Comparison of ENCODE assay signal across 9 mouse cellular contexts in the genomic region with DNA sequence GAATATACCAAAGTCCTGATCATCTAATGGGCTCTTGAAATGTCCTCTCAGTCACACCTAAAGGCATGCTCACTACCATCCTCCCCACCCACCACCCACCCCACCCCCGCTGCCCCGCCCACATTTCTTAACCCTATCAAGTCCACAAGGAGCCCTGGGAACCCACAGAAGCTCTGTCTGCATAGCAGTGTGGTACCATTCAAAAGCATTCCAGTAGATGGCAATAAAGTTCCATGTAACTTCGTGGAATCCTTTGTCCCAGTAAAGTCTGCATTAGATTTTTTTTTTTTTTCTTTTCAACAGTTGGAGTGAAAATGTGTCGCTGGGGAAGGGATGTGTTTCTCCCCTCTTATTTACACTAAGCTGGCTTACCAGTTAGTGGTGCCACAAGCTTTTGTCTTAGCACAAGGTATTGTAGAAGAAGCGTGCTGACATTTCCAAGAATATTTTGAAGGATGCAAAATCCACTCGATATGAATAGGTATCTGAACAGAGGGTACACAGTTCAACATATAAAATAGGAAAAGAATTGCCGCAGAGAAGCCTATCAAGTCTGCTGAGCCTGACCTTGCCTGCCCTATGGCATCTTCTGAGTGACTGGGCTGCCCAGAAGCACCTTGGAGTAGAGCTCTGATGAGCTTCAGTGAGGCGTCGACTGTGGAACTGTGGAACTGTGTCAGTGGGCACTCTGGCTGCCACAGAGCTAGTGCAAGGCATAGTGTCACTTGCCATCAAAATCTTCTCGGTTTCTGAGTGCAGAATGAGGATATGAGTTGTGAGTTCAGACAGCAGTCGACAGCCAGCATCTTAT.
DNase-seq lines count a peak whose midpoint lies in the region; ATAC-seq and TF ChIP-seq lines count a peak whose summit lies in the region.
"Had no signal": no experiment of that assay in that cellular context is flagged by ENCODE, and none has a peak within 500 bp of the region (broad histone marks: within the 10 kb centered on the region; RNA-seq: fewer than 3 reads in every experiment).

No protein-coding gene starts in this region.

- H3K27ac ChIP-seq in cortical plate, adult 2 months (ENCODE audit: insufficient read depth, low read length): no peak overlapping the region
- no peak overlapping the region for H3K27ac ChIP-seq in stomach, postnatal 0 days (replicated peaks)
- H3K27ac ChIP-seq: liver, embryonic 15.5 days had no signal

- no peaks in the 10 kb centered on the region for H3K4me1 ChIP-seq in cortical plate, adult 2 months (ENCODE audit: control insufficient read depth, insufficient read depth, low read length)
- H3K4me1 ChIP-seq in stomach, postnatal 0 days (replicated peaks; ENCODE audit: control insufficient read depth, insufficient read depth): no peaks in the 10 kb centered on the region
- H3K4me1 ChIP-seq: liver, embryonic 15.5 days had no signal

- no peak overlapping the region for H3K4me2 ChIP-seq in stomach, postnatal 0 days (replicated peaks; ENCODE audit: low read depth)
- H3K4me2 ChIP-seq: liver, embryonic 15.5 days had no signal

- intact Hi-C loops in left cerebral cortex, postnatal 36 days (cut with DNase I): loop anchor here (2.0 to 5.0 kb wide), 3 partner anchors 551 to 1786 kb away; no protein-coding TSS in a partner anchor

- H3K36me3 ChIP-seq in stomach, postnatal 0 days (ENCODE audit: control insufficient read depth, insufficient read depth, low read length): no peaks in the 10 kb centered on the region
- H3K36me3 ChIP-seq: liver, embryonic 15.5 days had no signal

- peak; percentile 36; the same call in 1 of the 2 replicates for TF ChIP-seq CTCF in cortical plate, adult 2 months (IDR thresholded peaks at IDR 0.05; ENCODE audit: extremely low read depth, insufficient read depth, low read length)
- peak; percentile 65 for TF ChIP-seq CTCF in stomach, postnatal 0 days (IDR thresholded peaks at IDR 0.05; ENCODE audit: low read depth)

- no peak for ATAC-seq in stomach, postnatal 0 days (ENCODE audit: low FRiP score, low TSS enrichment)

- no peak for TF ChIP-seq EP300 in stomach, postnatal 0 days (optimal IDR thresholded peaks at IDR 0.05)

- no peak for TF ChIP-seq POLR2A in cortical plate, adult 2 months (IDR thresholded peaks at IDR 0.05; ENCODE audit: extremely low read depth, insufficient read depth, low read length)

- 20% methylated on average over 11 of the region's 11 CpGs for WGBS in stomach, postnatal 0 days

- H3K27me3 ChIP-seq in stomach, postnatal 0 days (ENCODE audit: control insufficient read depth, insufficient read depth, low read length): no peaks in the 10 kb centered on the region
- H3K27me3 ChIP-seq: liver, embryonic 15.5 days had no signal

- no peak overlapping the region for H3K4me3 ChIP-seq in cortical plate, adult 2 months (ENCODE audit: insufficient read depth, low read length)
- H3K4me3 ChIP-seq in stomach, postnatal 0 days (ENCODE audit: low read depth, low read length): no peak overlapping the region
- H3K4me3 ChIP-seq: liver, embryonic 15.5 days had no signal

- no peak overlapping the region for H3K9ac ChIP-seq in stomach, postnatal 0 days (ENCODE audit: low read length)
- H3K9ac ChIP-seq: liver, embryonic 15.5 days had no signal

- DNase-seq in left cerebral cortex, adult 11 months (ENCODE audit: low spot score): peak; percentile 50
- DNase-seq in left cerebral cortex, postnatal 36 days (ENCODE audit: low spot score in 2 of 2): no peak
- DNase-seq in frontal cortex, adult 2 months (ENCODE audit: extremely low spot score in 1 of 2, low spot score in 1 of 2): peak; percentile 8 to 75
- peak; percentile 15 to 21 for DNase-seq in left cerebral cortex, adult 9 months (ENCODE audit: low spot score in 2 of 2)
- DNase-seq in stomach, postnatal 0 days (ENCODE audit: low spot score): no peak
- no peak for DNase-seq in cerebellum, postnatal 25 days
- DNase-seq in spleen, postnatal 14 days (ENCODE audit: low spot score in 2 of 2): no peak

- H3K9me3 ChIP-seq in stomach, postnatal 0 days (ENCODE audit: control insufficient read depth, low read length): no peaks in the 10 kb centered on the region
- H3K9me3 ChIP-seq: liver, embryonic 15.5 days had no signal

Comparison
In these comparisons a context has a peak if more than half of its experiments do, and no peak if none do; other contexts are left out.
1. DNase-seq: peak in left cerebral cortex, adult 11 months (single experiment), frontal cortex, adult 2 months (2 of 2) and left cerebral cortex, adult 9 months (2 of 2); none in left cerebral cortex, postnatal 36 days (0 of 2), stomach, postnatal 0 days (single experiment), cerebellum, postnatal 25 days (0 of 2) and spleen, postnatal 14 days (0 of 2).